Mouse (Mus musculus) A20 (cell line): ENCODE measurements around the gene Fancc.
A peak's percentile ranks its signal among the peaks of the same experiment; 100 is the strongest.

ENCODE experiments used
- DNase-seq: peaks from one replicate; pipeline ENCODE4 v3.0.0-alpha.2; 2011; ENCODE audit warnings: low read depth, low spot score

The Fancc gene

DNA sequence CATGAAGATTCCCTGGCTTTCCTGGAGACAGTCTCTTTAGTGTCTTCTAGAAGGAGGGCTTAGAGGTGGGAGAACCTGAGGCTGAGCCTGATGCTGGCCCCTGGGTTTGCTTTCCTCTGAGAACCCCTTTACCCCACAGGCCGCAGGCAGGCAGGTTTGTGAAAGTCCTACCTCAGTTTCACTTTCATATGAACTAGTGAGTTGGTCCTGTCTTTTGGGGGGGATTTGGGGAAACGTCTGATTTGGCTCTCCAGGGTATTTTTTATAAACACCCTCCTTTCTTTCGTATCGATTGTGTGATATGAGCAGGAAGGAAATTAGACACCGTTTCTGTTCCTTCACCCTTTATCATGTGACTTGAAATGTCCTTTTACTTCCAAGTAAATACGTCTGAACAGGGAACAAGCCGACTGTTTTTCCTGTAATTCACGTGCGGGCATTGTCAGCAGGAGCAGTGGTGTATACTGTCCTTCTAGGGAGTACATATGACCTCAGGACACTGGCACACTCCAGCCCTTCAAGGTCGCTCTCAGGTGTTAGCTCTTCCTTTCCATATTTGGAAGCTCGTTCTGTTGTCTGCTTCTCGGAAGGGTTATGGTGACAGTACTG, 250.6 kb downstream of the Fancc start:
- peak; percentile 69 for DNase-seq

- DNase-seq = peak; percentile 27
These were observed 251.3 kb downstream of the Fancc start for GRCm38 (mm10) chr13:63245812-63246211.

- DNase-seq = no peak
These were observed 251.9 kb downstream of the Fancc start for GRCm38 (mm10) chr13:63245218-63245617.

GRCm38 (mm10) chr13:63244425-63244824, 252.7 kb downstream of the Fancc start:
- DNase-seq = no peak

DNA sequence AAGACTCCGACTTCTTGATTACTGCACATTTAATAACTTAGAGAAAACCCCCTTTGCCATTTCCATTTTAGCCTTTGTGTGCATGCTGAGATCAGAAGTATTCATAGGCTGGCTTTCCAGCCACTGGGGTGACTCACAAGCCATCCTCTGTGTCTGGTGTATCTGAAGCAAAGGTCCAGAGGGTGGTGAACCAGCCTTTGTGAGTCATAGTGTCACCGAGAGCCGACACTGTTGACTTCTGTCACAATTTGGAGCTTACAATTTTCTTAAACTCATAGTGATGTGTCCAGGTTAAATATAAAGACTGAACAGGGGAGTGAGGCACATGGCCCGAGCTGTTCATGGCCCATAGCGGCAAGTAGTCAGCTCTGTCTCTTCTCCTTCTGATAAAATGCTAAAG, 253.5 kb downstream of the Fancc start:
- no peak for DNase-seq

DNA sequence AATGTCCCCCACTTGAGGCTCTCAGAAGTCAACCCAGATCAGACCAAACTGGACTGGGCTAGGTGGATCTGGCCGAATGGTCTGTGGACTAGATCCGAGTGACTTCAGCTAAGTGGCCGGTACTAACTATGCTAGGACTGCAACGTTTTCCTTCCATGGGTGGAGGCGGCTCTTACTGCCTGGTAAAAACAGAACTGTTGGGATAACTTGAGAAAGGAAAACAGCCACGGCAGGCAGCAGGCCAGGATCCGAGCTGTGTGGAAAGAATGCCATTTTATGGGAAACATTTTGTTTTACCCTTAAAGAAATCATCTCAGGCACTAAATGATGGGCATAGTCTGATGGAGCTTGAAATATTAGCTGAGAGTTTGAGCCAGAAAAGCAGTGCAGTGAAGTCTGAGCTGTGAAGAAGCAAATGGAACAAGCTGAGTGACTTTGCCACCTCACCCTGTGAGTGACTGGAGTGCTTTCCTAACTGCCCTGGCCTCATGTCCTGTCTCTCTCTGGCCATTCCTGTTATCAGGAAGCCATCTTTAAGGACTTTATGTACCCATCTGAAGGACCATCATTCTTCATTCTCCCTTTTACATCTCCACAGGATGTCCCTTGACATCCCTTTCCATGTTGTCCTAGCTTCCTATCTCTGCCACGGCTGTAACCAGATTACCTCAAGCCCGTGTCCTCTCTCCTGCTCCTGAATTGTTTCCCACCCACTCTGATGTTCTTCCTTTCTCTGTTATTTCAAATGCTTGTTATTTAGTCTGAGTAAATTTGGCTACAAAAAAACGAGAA, 254.5 kb downstream of the Fancc start:
- no peak for DNase-seq

- no peak for DNase-seq
These were observed 255.4 kb downstream of the Fancc start for GRCm38 (mm10) chr13:63241665-63242064.

- no peak for DNase-seq
These were observed 256.2 kb downstream of the Fancc start for GRCm38 (mm10) chr13:63240835-63241234.

GRCm38 (mm10) chr13:63239877-63240671, 257.0 kb downstream of the Fancc start:
- DNase-seq = peak; percentile 88

GRCm38 (mm10) chr13:63239301-63239804, 257.7 kb downstream of the Fancc start:
- peak; percentile 31 for DNase-seq

GRCm38 (mm10) chr13:63238045-63238444, 259.0 kb downstream of the Fancc start:
- no peak for DNase-seq

DNA sequence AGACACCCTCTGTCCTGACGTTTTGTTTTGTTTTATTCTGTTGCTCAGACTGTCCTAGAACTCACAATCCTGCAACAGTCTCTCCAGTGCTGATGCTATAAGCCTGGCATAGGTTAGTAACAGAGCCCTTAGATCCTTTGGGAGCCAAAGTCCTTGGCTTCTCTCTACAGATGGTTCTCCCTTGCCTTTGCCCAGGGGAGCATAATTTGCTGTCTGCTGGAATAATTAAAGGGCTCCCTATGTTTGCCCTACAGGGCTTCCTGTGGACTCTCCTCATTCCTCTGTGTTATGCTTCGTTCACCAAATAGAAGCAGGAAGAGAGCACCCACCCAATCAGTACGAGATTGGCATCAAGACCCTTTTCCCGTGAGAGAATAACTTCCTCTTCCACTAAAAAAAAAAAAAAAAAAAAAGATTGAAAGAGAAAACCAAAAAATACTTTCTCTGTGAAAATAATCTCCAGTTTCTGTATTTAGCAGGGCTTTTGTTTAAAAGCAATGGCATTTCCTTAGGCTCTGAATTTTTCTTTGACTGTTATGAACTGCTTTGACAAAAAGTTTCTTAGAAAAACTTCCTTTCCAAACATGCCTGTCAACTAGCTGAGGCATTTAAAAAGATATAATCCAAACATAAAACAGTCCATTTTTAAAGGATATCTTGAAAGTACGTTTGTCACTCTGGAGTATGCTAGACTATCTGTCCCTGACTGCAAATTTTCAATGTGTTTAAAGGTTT, 260.8 kb downstream of the Fancc start:
- no peak for DNase-seq

DNA sequence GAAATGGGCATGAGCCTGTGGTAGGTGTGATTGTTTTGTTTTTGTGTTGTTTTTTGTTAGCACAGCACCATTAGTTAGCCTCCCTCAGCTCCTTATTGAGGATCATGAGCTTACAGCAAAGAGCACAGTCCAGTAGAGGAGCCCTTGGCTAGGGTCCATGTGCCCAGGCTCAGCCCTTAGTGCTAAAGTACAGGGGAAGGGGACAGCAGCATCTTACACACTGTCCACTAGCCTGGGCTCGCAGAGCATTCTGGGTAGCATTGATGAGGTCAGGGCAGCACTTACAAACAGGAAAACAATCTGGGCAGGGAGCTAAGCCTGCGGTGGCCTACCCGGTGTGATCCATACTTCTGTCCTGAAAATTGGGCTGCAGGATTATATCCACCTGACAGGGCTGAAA, 261.5 kb downstream of the Fancc start:
- no peak for DNase-seq
